Mouse (Mus musculus) MEL (cell line): ENCODE data around the gene Olfr800. TPM values are rescaled to one million over a fixed set of nuclear protein-coding genes. Genes with fewer than 3 reads are reported as not detected.

Experiments
- DNase-seq: peaks from one replicate; pipeline ENCODE4 v3.0.0; 2011; ENCODE audit warnings: low read depth, low spot score
- H3K27ac ChIP-seq: 2 replicates; pipeline ENCODE4 v1.5.1; 2012; ENCODE audit warnings: low read depth, mild to moderate bottlenecking, control low read depth, low read length, moderate library complexity; ENCODE audit not compliant: control insufficient read depth
- H3K27me3 ChIP-seq, 2 experiments: fragments of 150-350 bp in 1 of 2; sonication (generic) in 1 of 2; 2 replicates each; pipeline ENCODE4 v1.6.1; 2012; ENCODE audit warnings: low read length in 2 of 2, mild to moderate bottlenecking in 2 of 2, improper control_type of control experiment in 1 of 2, moderate library complexity in 1 of 2; ENCODE audit not compliant: insufficient read depth in 2 of 2, control insufficient read depth in 1 of 2
- H3K36me3 ChIP-seq, 2 experiments: 2 replicates each; pipeline ENCODE4 v1.6.1; 2012 to 2014; ENCODE audit warnings: low read length in 2 of 2, improper control_type of control experiment in 1 of 2, inconsistent platforms in 1 of 2, mild to moderate bottlenecking in 1 of 2; ENCODE audit not compliant: insufficient read depth in 2 of 2, control insufficient read depth in 1 of 2
- H3K4me1 ChIP-seq, 2 experiments: fragments of 150-350 bp in 1 of 2; sonication (generic) in 1 of 2; 2 replicates each; pipeline ENCODE4 v1.6.1; 2012; ENCODE audit warnings: low read length in 2 of 2, improper control_type of control experiment in 1 of 2, mild to moderate bottlenecking in 1 of 2; ENCODE audit not compliant: insufficient read depth in 2 of 2, control insufficient read depth in 1 of 2
- H3K4me3 ChIP-seq, 2 experiments: fragments of 150-350 bp in 1 of 2; sonication (generic) in 1 of 2; 2 replicates each; pipeline ENCODE4 v1.5.1; 2012; ENCODE audit warnings: low read depth in 2 of 2, low read length in 2 of 2, mild to moderate bottlenecking in 2 of 2, moderate library complexity in 2 of 2, control low read depth in 1 of 2, improper control_type of control experiment in 1 of 2; ENCODE audit not compliant: control insufficient read depth in 1 of 2, insufficient read depth in 1 of 2
- H3K79me2 ChIP-seq: 2 replicates; pipeline ENCODE4 v1.6.1; 2012; ENCODE audit warnings: mild to moderate bottlenecking, low read length, moderate library complexity; ENCODE audit not compliant: control insufficient read depth, poor library complexity, insufficient read depth
- H3K9ac ChIP-seq: 2 replicates; pipeline ENCODE4 v1.6.1; 2012; ENCODE audit warnings: low read depth, mild to moderate bottlenecking, control low read depth, low read length, moderate library complexity; ENCODE audit not compliant: control insufficient read depth, poor library complexity, severe bottlenecking
- H3K9me3 ChIP-seq: fragments of 150-350 bp; sonication (generic); replicated peaks from 2 replicates; pipeline ENCODE4 v1.6.1; 2012; ENCODE audit warnings: mild to moderate bottlenecking, low read length, improper control_type of control experiment, moderate library complexity; ENCODE audit not compliant: insufficient read depth
- BHLHE40 ChIP-seq: IDR thresholded peaks from 2 replicates; pipeline ENCODE4 v1.6.1; 2012; ENCODE audit warnings: low read depth, mild to moderate bottlenecking, inconsistent platforms, low read length, improper control_type of control experiment, borderline replicate concordance
- CHD1 ChIP-seq: IDR thresholded peaks from 2 replicates; pipeline ENCODE4 v1.6.1; 2012; ENCODE audit warnings: low read depth, mild to moderate bottlenecking, inconsistent platforms, low read length, improper control_type of control experiment
- E2F4 ChIP-seq: IDR thresholded peaks from 2 replicates; pipeline ENCODE4 v1.6.1; 2011; ENCODE audit warnings: low read depth, low read length, improper control_type of control experiment, borderline replicate concordance
- ELF1 ChIP-seq: IDR thresholded peaks from 2 replicates; pipeline ENCODE4 v1.6.1; 2014; ENCODE audit warnings: low read depth, mild to moderate bottlenecking, inconsistent platforms, low read length, improper control_type of control experiment, moderate library complexity
- ETS1 ChIP-seq: IDR thresholded peaks from 2 replicates; pipeline ENCODE4 v1.6.1; 2012; ENCODE audit warnings: low read depth, mild to moderate bottlenecking, inconsistent platforms, low read length, improper control_type of control experiment, moderate library complexity
- GABPA ChIP-seq: IDR thresholded peaks from 2 replicates; pipeline ENCODE4 v1.6.1; 2012; ENCODE audit warnings: low read depth, mild to moderate bottlenecking, inconsistent platforms, low read length, improper control_type of control experiment, moderate library complexity
- GATA1 ChIP-seq: IDR thresholded peaks from 2 replicates; pipeline ENCODE4 v1.6.1; 2011; ENCODE audit warnings: low read depth, low read length, improper control_type of control experiment
- HCFC1 ChIP-seq: IDR thresholded peaks from 2 replicates; pipeline ENCODE4 v1.6.1; 2012; ENCODE audit warnings: low read depth, mild to moderate bottlenecking, inconsistent platforms, low read length, improper control_type of control experiment, moderate library complexity
- JUND ChIP-seq: IDR thresholded peaks from 2 replicates; pipeline ENCODE4 v1.6.1; 2011; ENCODE audit warnings: low read depth, mild to moderate bottlenecking, improper control_type of control experiment, low read length
- KAT2A ChIP-seq: conservative IDR thresholded peaks from 2 replicates; pipeline ENCODE4 v1.6.1; 2012; ENCODE audit warnings: low read depth, low read length, improper control_type of control experiment, inconsistent platforms
- MAFK ChIP-seq: IDR thresholded peaks from 2 replicates; pipeline ENCODE4 v1.6.1; 2011; ENCODE audit warnings: low read depth, mild to moderate bottlenecking, low read length, improper control_type of control experiment, borderline replicate concordance
- MAX ChIP-seq: IDR thresholded peaks from 2 replicates; pipeline ENCODE4 v1.6.1; 2011; ENCODE audit warnings: low read length, improper control_type of control experiment
- MEF2A ChIP-seq: IDR thresholded peaks from 2 replicates; pipeline ENCODE4 v1.6.1; 2014; ENCODE audit warnings: low read depth, mild to moderate bottlenecking, inconsistent platforms, low read length, improper control_type of control experiment; ENCODE audit not compliant: poor library complexity, insufficient replicate concordance, severe bottlenecking; ENCODE audit errors: extremely low read depth
- MXI1 ChIP-seq: IDR thresholded peaks from 2 replicates; pipeline ENCODE4 v1.6.1; 2011; ENCODE audit warnings: mild to moderate bottlenecking, low read depth, low read length, improper control_type of control experiment
- MYB ChIP-seq: IDR thresholded peaks from 2 replicates; pipeline ENCODE4 v1.6.1; 2011; ENCODE audit warnings: mild to moderate bottlenecking, low read depth, low read length, improper control_type of control experiment
- NELFE ChIP-seq: IDR thresholded peaks from 2 replicates; pipeline ENCODE4 v1.6.1; 2011; ENCODE audit warnings: low read depth, low read length, improper control_type of control experiment
- NRF1 ChIP-seq: IDR thresholded peaks from 2 replicates; pipeline ENCODE4 v1.6.1; 2014; ENCODE audit warnings: low read depth, mild to moderate bottlenecking, inconsistent platforms, low read length, improper control_type of control experiment, moderate library complexity; ENCODE audit not compliant: poor library complexity, insufficient read depth, severe bottlenecking
- POLR2AphosphoS2 ChIP-seq: IDR thresholded peaks from 2 replicates; pipeline ENCODE4 v1.6.1; 2011; ENCODE audit warnings: low read length, improper control_type of control experiment
- POLR2AphosphoS5 ChIP-seq: IDR thresholded peaks from 2 replicates; pipeline ENCODE4 v1.6.1; 2012; ENCODE audit warnings: low read depth, borderline replicate concordance, mild to moderate bottlenecking, inconsistent platforms, low read length, moderate library complexity, mixed read lengths
- TAL1 ChIP-seq: IDR thresholded peaks from 2 replicates; pipeline ENCODE4 v1.6.1; 2012; ENCODE audit warnings: mild to moderate bottlenecking, inconsistent platforms, low read length, moderate library complexity, mixed read lengths
- TBP ChIP-seq: IDR thresholded peaks from 2 replicates; pipeline ENCODE4 v1.8.0; 2011; ENCODE audit warnings: low read depth, low read length, improper control_type of control experiment
- TCF12 ChIP-seq: IDR thresholded peaks from 2 replicates; pipeline ENCODE4 v1.6.1; 2014; ENCODE audit warnings: low read depth, mild to moderate bottlenecking, inconsistent platforms, low read length, improper control_type of control experiment, moderate library complexity
- USF1 ChIP-seq: IDR thresholded peaks from 2 replicates; pipeline ENCODE4 v1.6.1; 2014; ENCODE audit warnings: low read depth, mild to moderate bottlenecking, inconsistent platforms, low read length, improper control_type of control experiment, moderate library complexity
- USF2 ChIP-seq, 2 experiments: IDR thresholded peaks; 2 replicates each; pipeline ENCODE4 v1.6.1; 2011 to 2012; ENCODE audit warnings: improper control_type of control experiment in 2 of 2, low read length in 2 of 2, borderline replicate concordance in 1 of 2, inconsistent platforms in 1 of 2, low read depth in 1 of 2, mild to moderate bottlenecking in 1 of 2; ENCODE audit not compliant: insufficient read depth in 1 of 2
- ZC3H11A ChIP-seq: IDR thresholded peaks from 2 replicates; pipeline ENCODE4 v1.6.1; 2012; ENCODE audit warnings: low read depth, mild to moderate bottlenecking, inconsistent platforms, low read length, improper control_type of control experiment
- polyA plus RNA-seq, 2 experiments: library from polyadenylated mRNA; stranded (reverse) in 1 of 2; unstranded in 1 of 2; fragments of >175 nt in 1 of 2; fragments of >200 nt in 1 of 2; gene quantifications; 2 replicates each; pipeline versions ENCODE4 v1.2.1 to v1.2.4; 2012; ENCODE audit warnings: low replicate concordance in 2 of 2, low read depth in 1 of 2; ENCODE audit not compliant: insufficient read length in 2 of 2, insufficient read depth in 1 of 2, missing spikeins in 1 of 2
- total RNA-seq: library from RNA; depleted of rRNA; stranded (reverse); fragments of 300-350 nt; gene quantifications from 2 replicates; pipeline ENCODE4 v1.2.3, GENCODE M21; 2012

Olfr800 gene
- total and polyA plus RNA-seq, 3 experiments: not detected

DNA sequence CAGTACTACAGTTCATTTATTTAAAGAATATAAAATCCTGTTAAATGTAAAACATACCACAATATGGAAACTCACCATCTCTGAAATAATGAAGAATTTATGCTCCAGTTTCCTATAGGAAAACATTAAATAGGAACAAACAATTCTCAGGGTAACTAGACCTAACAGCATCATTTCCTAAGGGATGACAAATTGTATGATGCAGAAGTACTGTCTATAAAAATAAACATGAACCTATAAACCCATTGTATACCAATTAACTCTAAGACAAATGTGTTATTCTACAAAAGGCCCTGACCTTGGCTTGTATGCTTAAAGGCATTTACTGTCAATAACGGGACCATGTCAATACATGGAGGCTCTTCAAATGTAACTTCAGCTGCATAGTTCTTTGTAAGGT lies 16.3 kb downstream of the Olfr800 start, which contains the start of gene Olfr801:
Olfr801 (minus strand) TSS at position 101 of the 400 bp plus-strand sequence.
- DNase-seq: no peak
- no peaks in the 10 kb centered on the region for H3K4me1 ChIP-seq
- TF ChIP-seq TCF12: no peak
- no peak for TF ChIP-seq ETS1
- TF ChIP-seq MAFK: no peak
- TF ChIP-seq MAX: no peak
- no peak for TF ChIP-seq HCFC1
- TF ChIP-seq POLR2AphosphoS5: no peak
- no peak for TF ChIP-seq MEF2A
- no peak for TF ChIP-seq USF1
- no peak for TF ChIP-seq GABPA
- no peak for TF ChIP-seq CHD1
- TF ChIP-seq ZC3H11A: no peak
- no peak for TF ChIP-seq E2F4
- no peak for TF ChIP-seq POLR2AphosphoS2
- TF ChIP-seq NELFE: no peak
- TF ChIP-seq, all 39 proteins: peak for 0
- Histone ChIP-seq H3K36me3 (no peaks in the 10 kb centered on the region), H3K9ac (no peak within 1 kb of the TSS), H3K4me3 (no peak within 1 kb of the TSS), H3K79me2 (no peaks in the 10 kb centered on the region), H3K9me3 (no peaks in the 10 kb centered on the region), H3K27ac (no peak within 1 kb of the TSS), H3K27me3 (no peaks in the 10 kb centered on the region)

DNA sequence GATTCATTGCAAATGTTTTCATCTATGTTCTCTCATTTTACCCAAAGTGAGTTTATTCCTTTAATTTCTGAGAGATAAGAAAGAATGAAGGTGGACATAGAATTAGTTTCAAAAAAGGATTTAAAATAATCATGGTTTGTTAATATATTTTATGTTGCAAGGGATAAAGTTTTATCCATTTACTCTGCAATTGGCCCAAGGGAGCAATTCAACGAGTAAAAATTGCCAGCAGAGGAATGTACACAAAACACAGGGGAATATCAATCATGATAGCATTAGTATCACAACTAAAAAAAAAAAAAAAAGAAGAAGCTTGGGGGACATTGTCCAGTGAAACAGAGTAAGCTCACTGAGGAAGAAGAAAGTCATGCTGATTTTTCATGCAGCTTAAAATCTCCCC lies 30.6 kb downstream of the Olfr800 start, which contains the start of gene Olfr802:
Olfr802 (minus strand) TSS at position 101 of the 400 bp plus-strand sequence.
- Histone ChIP-seq H3K9me3 (no peaks in the 10 kb centered on the region), H3K27me3 (no peaks in the 10 kb centered on the region), H3K79me2 (no peaks in the 10 kb centered on the region), H3K4me1 (no peaks in the 10 kb centered on the region), H3K9ac (no peak within 1 kb of the TSS), H3K36me3 (no peaks in the 10 kb centered on the region), H3K27ac (no peak within 1 kb of the TSS), H3K4me3 (no peak within 1 kb of the TSS)
- no peak for DNase-seq
- no peak for TF ChIP-seq MXI1
- TF ChIP-seq HCFC1: no peak
- no peak for TF ChIP-seq MYB
- TF ChIP-seq USF2 (IDR thresholded peaks at IDR 0.05; ENCODE audit: borderline replicate concordance in 1 of 2, insufficient read depth in 1 of 2, low read depth in 1 of 2, low read length in 2 of 2): no peak
- no peak for TF ChIP-seq TBP
- no peak for TF ChIP-seq GABPA
- no peak for TF ChIP-seq ZC3H11A
- no peak for TF ChIP-seq TAL1
- no peak for TF ChIP-seq GATA1
- no peak for TF ChIP-seq CHD1
- TF ChIP-seq NRF1: no peak
- TF ChIP-seq KAT2A: no peak
- TF ChIP-seq USF1: no peak
- TF ChIP-seq ELF1: no peak
- TF ChIP-seq MAX: no peak
- no peak for TF ChIP-seq POLR2AphosphoS2
- no peak for TF ChIP-seq ETS1
- TF ChIP-seq BHLHE40: no peak
- no peak for TF ChIP-seq JUND
